Mouse (Mus musculus) olfactory bulb, adult 2 months (tissue): ENCODE measurements at regions not wholly inside any gene's neighbourhood (a gene's known extent, or its start where the extent isn't known, plus 50 kb on each side); places are given as distances from the start of the nearest gene placed in this dataset.

Source experiments
- H3K27ac ChIP-seq: fragments of 200-500 bp; 2 replicates; pipeline ENCODE4 v1.5.1; 2012; ENCODE audit warnings: low read depth, low read length; ENCODE audit not compliant: insufficient read depth
- H3K4me1 ChIP-seq: fragments of 200-500 bp; 2 replicates; pipeline ENCODE4 v1.6.1; 2012; ENCODE audit warnings: low read length; ENCODE audit not compliant: control insufficient read depth, insufficient read depth
- H3K4me3 ChIP-seq: fragments of 200-500 bp; 2 replicates; pipeline ENCODE4 v1.5.1; 2012; ENCODE audit warnings: mild to moderate bottlenecking, low read depth, low read length, moderate library complexity; ENCODE audit not compliant: insufficient read depth
- CTCF ChIP-seq: fragments of 200-500 bp; IDR thresholded peaks from 2 replicates; pipeline ENCODE4 v1.5.1; 2012; ENCODE audit warnings: low read depth, mild to moderate bottlenecking, low read length, moderate library complexity; ENCODE audit not compliant: insufficient read depth
- POLR2A ChIP-seq: fragments of 200-500 bp; IDR thresholded peaks from 2 replicates; pipeline ENCODE4 v1.6.1; 2012; ENCODE audit warnings: mild to moderate bottlenecking, low read depth, low read length, moderate library complexity; ENCODE audit not compliant: insufficient read depth
- WGBS: fragments of 180-500 bp; shearing (Covaris S2); methylation state at CpG from one replicate; pipeline ENCODE4 v1.1.7; 2018; 5-methylcytosine and 5-hydroxymethylcytosine counted together

DNA sequence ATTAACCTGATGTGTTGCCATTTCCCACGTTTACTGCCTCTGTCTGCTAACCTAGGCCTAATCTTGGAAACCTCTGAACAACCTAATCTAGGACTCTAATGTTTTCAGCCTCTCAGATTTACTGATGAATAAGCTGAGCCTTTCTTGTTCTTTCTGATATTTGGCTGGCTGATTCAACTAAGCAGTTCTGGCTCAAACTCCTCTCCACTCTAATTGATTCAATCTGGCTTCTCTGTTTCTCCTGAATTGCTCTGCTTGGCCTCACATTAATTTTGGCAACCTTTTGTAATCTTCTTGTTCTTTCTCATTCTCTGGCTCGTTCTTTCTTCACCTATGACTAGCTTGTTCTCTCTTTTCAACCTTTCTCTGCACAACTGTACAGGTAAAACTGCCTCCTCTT is 1561.2 kb upstream of the Zeb2 start:
- H3K4me3 ChIP-seq: no peak overlapping the region
- no peaks in the 10 kb centered on the region for H3K4me1 ChIP-seq
- WGBS: 28% methylated on average over 2 of the region's 2 CpGs
- TF ChIP-seq CTCF (no peak), POLR2A (no peak)
- no peak overlapping the region for H3K27ac ChIP-seq

DNA sequence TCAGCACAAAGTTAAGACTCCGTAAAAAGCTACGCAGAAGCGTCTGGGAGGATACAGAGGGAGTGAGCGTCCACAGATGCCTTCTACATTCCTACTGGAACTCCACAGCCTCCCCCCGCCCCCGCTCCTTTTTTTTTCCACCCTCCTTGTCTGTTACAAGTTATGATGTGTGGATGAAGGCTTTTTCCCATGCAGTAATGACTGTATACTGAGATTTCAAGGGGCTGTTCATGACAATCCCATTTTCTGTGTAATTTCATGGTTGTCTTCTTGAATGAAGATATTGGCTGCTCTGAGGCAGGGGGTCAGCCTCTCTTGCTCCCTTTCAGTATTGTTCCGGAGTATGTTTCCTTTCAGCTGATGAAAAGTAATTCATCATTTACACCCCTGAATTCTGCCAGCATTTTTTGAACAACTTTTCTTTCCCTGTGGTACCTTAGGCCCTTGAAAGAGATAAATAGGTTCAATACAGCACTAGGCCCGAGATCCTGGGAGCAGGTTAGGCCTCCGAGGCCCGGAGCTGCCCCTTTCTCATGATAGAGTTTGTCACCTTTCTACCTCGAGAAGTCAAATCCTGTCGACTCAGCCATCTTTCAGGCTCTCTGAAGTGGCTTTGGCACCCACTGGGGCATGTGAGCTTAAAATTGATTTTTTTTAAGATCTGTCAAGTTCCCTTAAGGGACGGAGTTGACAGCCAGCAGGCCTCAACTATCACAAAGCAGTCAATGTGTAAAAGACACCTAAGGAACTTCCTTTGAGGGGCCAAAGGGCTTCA is 1552.5 kb upstream of the Zeb2 start:
- Histone ChIP-seq H3K27ac (no peak overlapping the region), H3K4me3 (no peak overlapping the region), H3K4me1 (no peaks in the 10 kb centered on the region)
- WGBS: 90% methylated on average over 13 of the region's 13 CpGs
- TF ChIP-seq CTCF (no peak), POLR2A (no peak)

DNA sequence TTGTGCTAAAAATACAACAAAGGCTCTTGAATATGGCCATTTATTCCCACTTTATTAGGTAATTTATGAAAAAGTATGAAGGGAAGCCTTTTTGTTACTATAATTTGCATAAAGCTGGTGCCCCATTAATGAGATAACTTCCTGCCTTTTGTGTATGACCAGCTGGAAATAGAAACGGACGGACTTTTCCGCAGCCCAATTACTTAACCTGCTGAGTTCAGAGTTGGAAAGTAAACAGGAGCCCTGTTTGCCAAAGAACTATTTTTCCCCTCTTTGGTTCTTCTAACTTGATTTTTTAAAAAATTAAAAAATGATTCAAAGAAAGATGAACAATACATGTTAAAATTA is 1549.8 kb upstream of the Zeb2 start:
- Histone ChIP-seq H3K27ac (no peak overlapping the region), H3K4me1 (no peaks in the 10 kb centered on the region), H3K4me3 (no peak overlapping the region)
- WGBS: 62% methylated on average over 3 of the region's 3 CpGs
- no peak for TF ChIP-seq CTCF
- TF ChIP-seq POLR2A: no peak

DNA sequence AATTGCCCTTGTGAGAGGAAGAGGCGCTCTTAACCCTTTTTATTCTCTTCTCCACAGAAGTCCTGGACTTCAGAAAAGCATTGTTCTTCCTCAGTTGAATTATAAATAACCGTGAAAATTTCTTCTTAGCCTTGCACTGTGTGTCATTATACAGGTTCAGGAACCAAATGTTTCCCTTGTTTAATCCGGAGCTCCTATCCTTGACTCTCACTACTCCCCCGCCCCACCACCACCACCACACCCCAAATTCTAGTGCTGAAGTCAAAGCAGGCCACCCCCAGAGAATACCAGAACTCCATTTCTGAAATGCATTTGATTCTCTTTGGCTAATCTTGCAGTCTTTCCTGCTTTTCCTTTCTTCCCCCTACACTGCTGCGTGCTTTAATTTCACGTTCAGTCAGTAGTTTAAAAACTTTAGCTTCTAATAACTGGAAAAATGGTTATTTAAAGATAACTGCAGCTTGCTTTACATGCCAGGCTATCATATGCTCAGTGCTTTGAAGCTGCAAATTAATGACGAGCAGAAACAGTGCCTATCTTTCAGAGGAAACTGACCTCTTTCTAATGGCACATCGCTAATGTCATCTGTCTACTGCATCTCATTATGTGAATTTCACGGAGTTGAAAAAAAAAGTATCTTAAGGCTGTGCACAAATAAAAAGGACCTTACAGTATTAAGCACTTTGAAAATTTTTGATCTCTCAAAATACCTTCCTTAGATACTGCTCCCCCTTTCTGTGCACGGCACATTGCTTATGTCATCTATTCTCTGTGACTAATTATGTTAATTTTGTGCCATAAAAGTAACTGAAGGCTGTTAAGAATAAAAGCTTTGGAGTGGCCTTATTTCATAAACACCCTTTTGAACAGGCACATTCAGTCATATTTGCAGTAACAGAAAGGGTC is 1549.1 kb upstream of the Zeb2 start:
- Histone ChIP-seq H3K4me1 (no peaks in the 10 kb centered on the region), H3K27ac (no peak overlapping the region), H3K4me3 (no peak overlapping the region)
- WGBS: 28% methylated on average over 10 of the region's 10 CpGs
- no peak for TF ChIP-seq POLR2A
- TF ChIP-seq CTCF: no peak

DNA sequence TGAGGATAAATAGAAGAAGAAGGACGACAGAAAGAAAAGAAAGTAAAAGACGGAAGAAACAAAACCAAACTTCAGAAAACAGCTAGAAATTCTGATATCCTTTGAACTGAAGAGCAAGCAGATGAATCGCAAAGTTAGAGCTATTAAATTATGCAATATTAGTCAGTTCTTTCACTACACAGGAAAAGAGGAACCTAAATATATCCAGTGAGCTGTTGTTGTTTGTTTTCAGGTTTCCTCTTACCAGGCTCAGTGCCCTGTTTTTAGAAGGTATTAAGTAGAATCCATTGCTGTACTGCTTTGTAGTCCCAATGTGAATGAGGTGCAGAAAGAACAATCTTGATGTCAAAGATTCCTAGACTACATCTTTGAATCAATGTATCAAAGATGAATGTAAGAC is 1544.7 kb upstream of the Zeb2 start:
- Histone ChIP-seq H3K4me3 (no peak overlapping the region), H3K4me1 (no peaks in the 10 kb centered on the region), H3K27ac (no peak overlapping the region)
- WGBS: 80% methylated on average over 3 of the region's 3 CpGs
- TF ChIP-seq POLR2A: no peak
- no peak for TF ChIP-seq CTCF

DNA sequence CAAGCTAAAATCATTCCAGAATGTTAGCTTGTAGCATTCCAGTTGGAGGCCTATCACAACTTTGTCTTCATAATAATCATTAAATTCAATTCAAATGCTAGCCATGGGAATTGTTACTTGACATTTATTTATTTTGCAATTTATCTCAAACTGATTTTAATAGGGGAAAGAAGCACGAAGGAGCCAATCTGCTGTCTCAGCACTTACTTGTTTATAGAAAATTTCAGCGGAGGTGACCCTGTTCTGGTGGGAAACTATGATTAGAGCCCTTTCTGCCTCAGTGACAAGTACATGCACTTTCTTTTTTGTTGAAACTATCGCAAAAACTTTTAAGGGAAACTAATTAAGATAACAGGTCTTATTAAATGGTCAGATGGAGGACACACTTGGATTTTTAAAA is 1543.4 kb upstream of the Zeb2 start:
- no peak overlapping the region for H3K27ac ChIP-seq
- no peak overlapping the region for H3K4me3 ChIP-seq
- 60% methylated on average over 3 of the region's 3 CpGs for WGBS
- TF ChIP-seq POLR2A: no peak
- no peak for TF ChIP-seq CTCF
- no peaks in the 10 kb centered on the region for H3K4me1 ChIP-seq

DNA sequence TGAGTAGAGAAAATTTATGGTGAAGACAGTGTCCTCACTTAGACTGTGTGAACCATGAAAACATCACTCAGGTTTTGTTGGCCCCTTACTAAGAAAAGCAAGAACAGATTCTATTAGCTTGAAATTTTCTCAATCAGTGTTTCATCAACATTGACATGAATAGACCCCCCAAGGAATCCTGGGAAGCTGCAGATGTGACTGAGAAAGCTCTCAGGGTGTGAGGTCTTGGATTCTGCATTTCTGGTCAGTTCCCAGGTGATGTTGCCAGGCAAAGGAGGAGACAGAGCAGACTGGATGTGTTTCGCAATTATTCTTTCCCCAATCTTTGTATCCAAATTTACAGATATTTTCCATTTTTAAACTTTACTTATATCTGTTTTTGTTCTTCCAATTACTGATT is 1538.1 kb upstream of the Zeb2 start:
- WGBS: 91% methylated on average over 1 of the region's 1 CpGs
- TF ChIP-seq POLR2A (no peak), CTCF (no peak)
- Histone ChIP-seq H3K27ac (no peak overlapping the region), H3K4me3 (no peak overlapping the region), H3K4me1 (no peaks in the 10 kb centered on the region)

DNA sequence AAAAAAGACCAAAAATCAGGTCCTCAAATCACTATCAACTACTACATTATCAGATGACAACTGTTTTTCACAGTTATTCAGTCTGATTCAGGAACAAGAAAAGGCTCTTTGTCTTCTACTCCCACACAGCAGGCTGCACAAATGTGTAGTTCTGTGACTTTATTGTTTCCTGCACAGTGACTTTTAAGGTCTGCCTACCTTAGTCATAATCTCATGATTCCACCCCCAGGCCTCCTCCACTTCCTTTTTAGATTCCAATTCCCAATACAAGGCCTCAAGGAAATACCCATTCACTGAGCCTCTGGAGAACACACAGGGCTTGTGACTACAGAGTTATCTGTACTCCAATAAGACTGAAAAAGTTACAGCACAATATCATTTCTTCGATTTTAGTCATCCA is 1535.4 kb upstream of the Zeb2 start:
- WGBS: 95% methylated on average over 1 of the region's 1 CpGs
- H3K4me3 ChIP-seq: no peak overlapping the region
- H3K27ac ChIP-seq: no peak overlapping the region
- no peak for TF ChIP-seq CTCF
- TF ChIP-seq POLR2A: no peak
- H3K4me1 ChIP-seq: no peaks in the 10 kb centered on the region

DNA sequence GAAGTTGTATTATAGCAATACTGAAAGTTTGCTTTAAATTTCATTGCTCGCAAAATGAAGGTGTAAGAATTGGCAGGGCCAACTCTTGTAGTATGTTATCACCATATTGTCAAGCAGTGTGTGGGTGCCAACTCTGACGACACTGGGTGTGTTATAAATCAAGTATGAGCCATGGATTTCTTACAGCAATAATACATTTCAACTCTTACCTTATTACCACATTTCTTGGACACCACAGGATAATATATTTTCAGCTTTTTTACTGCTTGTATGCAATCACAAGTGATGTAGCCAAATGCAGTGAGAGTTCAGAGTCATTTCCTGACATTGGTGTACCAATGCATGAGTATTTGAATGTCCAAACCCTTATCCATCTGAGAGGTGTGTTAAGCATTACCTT is 1529.2 kb upstream of the Zeb2 start:
- TF ChIP-seq POLR2A (no peak), CTCF (no peak)
- no peaks in the 10 kb centered on the region for H3K4me1 ChIP-seq
- 88% methylated on average over 2 of the region's 2 CpGs for WGBS
- no peak overlapping the region for H3K4me3 ChIP-seq
- no peak overlapping the region for H3K27ac ChIP-seq
